Mouse (Mus musculus) embryonic fibroblast, embryonic 13.5 days (primary cell): ENCODE data around the gene Sik2.

Source experiments
- CTCF ChIP-seq: IDR thresholded peaks from 2 replicates; pipeline ENCODE4 v1.5.1; 2011; ENCODE audit warnings: mild to moderate bottlenecking, control low read depth, low read length, moderate library complexity, borderline replicate concordance; ENCODE audit not compliant: insufficient read depth
- POLR2A ChIP-seq: IDR thresholded peaks from 2 replicates; pipeline ENCODE4 v1.6.1; 2011; ENCODE audit warnings: low read depth, mild to moderate bottlenecking, control low read depth, low read length, moderate library complexity

DNA sequence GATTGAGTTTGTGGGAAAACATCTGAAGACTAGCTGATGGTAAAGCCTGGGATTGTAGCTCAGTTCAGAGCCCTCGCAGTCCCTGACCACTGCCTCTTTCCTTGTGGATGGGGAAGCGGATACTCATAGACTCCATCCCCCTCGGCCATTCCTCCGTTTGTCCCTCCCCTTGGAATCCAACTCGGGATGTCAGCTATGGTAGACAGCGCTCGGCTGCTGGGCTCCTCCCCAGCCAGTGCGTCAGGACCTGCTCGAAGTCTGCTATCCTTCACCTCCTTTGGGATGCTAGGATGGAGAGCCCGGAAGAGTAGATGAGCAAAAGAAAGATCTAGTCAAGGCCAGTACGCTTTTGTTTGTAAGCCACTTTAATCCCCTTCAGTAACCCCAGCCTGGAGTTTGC lies 158.6 kb downstream of the Sik2 start:
- TF ChIP-seq CTCF, result no peak
- TF ChIP-seq POLR2A, result no peak
